Mouse (Mus musculus): ENCODE measurements around the gene Bri3. TPM values are rescaled to one million over a fixed set of nuclear protein-coding genes. Genes with fewer than 3 reads are reported as not detected.

Gene Bri3
- total and polyA plus RNA-seq, 2 experiments from 2014 or later, result 18.2 to 114 TPM

- ATAC-seq, result no peak
- Histone ChIP-seq H3K36me3 (ENCODE audit: insufficient read depth, low read length) (no peaks in the 10 kb centered on the region), H3K9me3 (ENCODE audit: low read length) (no peaks in the 10 kb centered on the region), H3K27ac (no peak overlapping the region), H3K4me2 (ENCODE audit: low read depth, low read length) (no peak overlapping the region), H3K4me3 (ENCODE audit: low read length) (no peak overlapping the region), H3K9ac (replicated peaks; ENCODE audit: low read length) (no peak overlapping the region), H3K27me3 (ENCODE audit: insufficient read depth, low read length) (no peaks in the 10 kb centered on the region), H3K4me1 (ENCODE audit: insufficient read depth, low read length) (no peaks in the 10 kb centered on the region; the same call in 1 of the 2 replicates)
- TF ChIP-seq CTCF (IDR thresholded peaks at IDR 0.05; ENCODE audit: low read depth), result no peak
- 84% methylated on average over 5 of the region's 5 CpGs for WGBS
- no peak for DNase-seq (ENCODE audit: low spot score)
Observed at GRCm38 (mm10) chr5:144284599-144284998, 40.4 kb downstream of the Bri3 start.

GRCm38 (mm10) chr5:144286591-144287266 lies 42.5 kb downstream of the Bri3 start:
- H3K27me3 ChIP-seq (ENCODE audit: insufficient read depth, low read length), result no peaks in the 10 kb centered on the region
- H3K27ac ChIP-seq, result no peak overlapping the region
- H3K4me3 ChIP-seq (ENCODE audit: low read length), result no peak overlapping the region
- H3K9me3 ChIP-seq (ENCODE audit: low read length), result no peaks in the 10 kb centered on the region
- ATAC-seq, result no peak
- no peak overlapping the region for H3K4me2 ChIP-seq (ENCODE audit: low read depth, low read length)
- H3K36me3 ChIP-seq (ENCODE audit: insufficient read depth, low read length), result no peaks in the 10 kb centered on the region
- no peak overlapping the region for H3K9ac ChIP-seq (replicated peaks; ENCODE audit: low read length)
- DNase-seq (ENCODE audit: low spot score), result no peak
- WGBS, result 71% methylated on average over 9 of the region's 9 CpGs
- TF ChIP-seq CTCF (IDR thresholded peaks at IDR 0.05; ENCODE audit: low read depth), result no peak
- no peaks in the 10 kb centered on the region; the same call in 1 of the 2 replicates for H3K4me1 ChIP-seq (ENCODE audit: insufficient read depth, low read length)

GRCm38 (mm10) chr5:144287267-144287820 lies 43.1 kb downstream of the Bri3 start:
- no peak overlapping the region for H3K27ac ChIP-seq
- H3K9me3 ChIP-seq (ENCODE audit: low read length), result no peaks in the 10 kb centered on the region
- no peaks in the 10 kb centered on the region for H3K27me3 ChIP-seq (ENCODE audit: insufficient read depth, low read length)
- no peak overlapping the region for H3K4me2 ChIP-seq (ENCODE audit: low read depth, low read length)
- ATAC-seq (no peak), DNase-seq (ENCODE audit: low spot score) (no peak)
- no peak for TF ChIP-seq CTCF (IDR thresholded peaks at IDR 0.05; ENCODE audit: low read depth)
- no peak overlapping the region for H3K4me3 ChIP-seq (ENCODE audit: low read length)
- WGBS, result 86% methylated on average over 3 of the region's 3 CpGs
- H3K4me1 ChIP-seq (ENCODE audit: insufficient read depth, low read length), result no peaks in the 10 kb centered on the region; the same call in 1 of the 2 replicates
- H3K36me3 ChIP-seq (ENCODE audit: insufficient read depth, low read length), result no peaks in the 10 kb centered on the region
- no peak overlapping the region for H3K9ac ChIP-seq (replicated peaks; ENCODE audit: low read length)

- ATAC-seq (no peak), DNase-seq (ENCODE audit: low spot score) (no peak)
- TF ChIP-seq CTCF (IDR thresholded peaks at IDR 0.05; ENCODE audit: low read depth), result no peak
- Histone ChIP-seq H3K4me3 (ENCODE audit: low read length) (no peak overlapping the region), H3K4me1 (ENCODE audit: insufficient read depth, low read length) (no peaks in the 10 kb centered on the region; the same call in 1 of the 2 replicates), H3K9ac (replicated peaks; ENCODE audit: low read length) (no peak overlapping the region), H3K27ac (no peak overlapping the region), H3K9me3 (ENCODE audit: low read length) (no peaks in the 10 kb centered on the region), H3K36me3 (ENCODE audit: insufficient read depth, low read length) (no peaks in the 10 kb centered on the region), H3K27me3 (ENCODE audit: insufficient read depth, low read length) (no peaks in the 10 kb centered on the region), H3K4me2 (ENCODE audit: low read depth, low read length) (no peak overlapping the region)
- 88% methylated on average over 9 of the region's 9 CpGs for WGBS
Observed at GRCm38 (mm10) chr5:144288391-144288790, 44.2 kb downstream of the Bri3 start.

GRCm38 (mm10) chr5:144289769-144290440 lies 45.7 kb downstream of the Bri3 start:
- Histone ChIP-seq H3K4me2 (ENCODE audit: low read depth, low read length) (no peak overlapping the region), H3K9ac (replicated peaks; ENCODE audit: low read length) (no peak overlapping the region), H3K9me3 (ENCODE audit: low read length) (no peaks in the 10 kb centered on the region), H3K4me1 (ENCODE audit: insufficient read depth, low read length) (no peaks in the 10 kb centered on the region), H3K27me3 (ENCODE audit: insufficient read depth, low read length) (no peaks in the 10 kb centered on the region), H3K27ac (no peak overlapping the region), H3K36me3 (ENCODE audit: insufficient read depth, low read length) (no peaks in the 10 kb centered on the region), H3K4me3 (ENCODE audit: low read length) (no peak overlapping the region)
- DNase-seq (ENCODE audit: low spot score) (no peak), ATAC-seq (no peak)
- 89% methylated on average over 4 of the region's 4 CpGs for WGBS
- no peak for TF ChIP-seq CTCF (IDR thresholded peaks at IDR 0.05; ENCODE audit: low read depth)

GRCm38 (mm10) chr5:144294908-144295307 lies 50.7 kb downstream of the Bri3 start:
- H3K4me1 ChIP-seq (ENCODE audit: insufficient read depth, low read length), result no peaks in the 10 kb centered on the region
- TF ChIP-seq CTCF (IDR thresholded peaks at IDR 0.05; ENCODE audit: low read depth), result no peak
- WGBS, result 84% methylated on average over 7 of the region's 7 CpGs
- H3K9me3 ChIP-seq (ENCODE audit: low read length), result no peaks in the 10 kb centered on the region
- no peak overlapping the region for H3K27ac ChIP-seq
- no peak overlapping the region for H3K4me3 ChIP-seq (ENCODE audit: low read length)
- H3K36me3 ChIP-seq (ENCODE audit: insufficient read depth, low read length), result no peaks in the 10 kb centered on the region
- no peak overlapping the region for H3K9ac ChIP-seq (replicated peaks; ENCODE audit: low read length)
- H3K27me3 ChIP-seq (ENCODE audit: insufficient read depth, low read length), result no peaks in the 10 kb centered on the region
- H3K4me2 ChIP-seq (ENCODE audit: low read depth, low read length), result no peak overlapping the region
- ATAC-seq (no peak), DNase-seq (ENCODE audit: low spot score) (no peak)

GRCm38 (mm10) chr5:144295357-144295756 lies 51.1 kb downstream of the Bri3 start:
- no peak for ATAC-seq
- Histone ChIP-seq H3K27me3 (ENCODE audit: insufficient read depth, low read length) (no peaks in the 10 kb centered on the region), H3K36me3 (ENCODE audit: insufficient read depth, low read length) (no peaks in the 10 kb centered on the region), H3K4me2 (ENCODE audit: low read depth, low read length) (no peak overlapping the region), H3K4me1 (ENCODE audit: insufficient read depth, low read length) (no peaks in the 10 kb centered on the region), H3K9ac (replicated peaks; ENCODE audit: low read length) (no peak overlapping the region), H3K27ac (no peak overlapping the region), H3K4me3 (ENCODE audit: low read length) (no peak overlapping the region), H3K9me3 (ENCODE audit: low read length) (no peaks in the 10 kb centered on the region)
- no peak for DNase-seq (ENCODE audit: low spot score)
- TF ChIP-seq CTCF (IDR thresholded peaks at IDR 0.05; ENCODE audit: low read depth), result no peak
- 97% methylated on average over 1 of the region's 1 CpGs for WGBS
